Mouse (Mus musculus) retina, postnatal 1 day (tissue): ENCODE results near the gene Snx3.

ENCODE experiments used
- DNase-seq: peaks from one replicate; pipeline ENCODE4 v3.0.0-alpha.2; 2012

Gene Snx3

DNA sequence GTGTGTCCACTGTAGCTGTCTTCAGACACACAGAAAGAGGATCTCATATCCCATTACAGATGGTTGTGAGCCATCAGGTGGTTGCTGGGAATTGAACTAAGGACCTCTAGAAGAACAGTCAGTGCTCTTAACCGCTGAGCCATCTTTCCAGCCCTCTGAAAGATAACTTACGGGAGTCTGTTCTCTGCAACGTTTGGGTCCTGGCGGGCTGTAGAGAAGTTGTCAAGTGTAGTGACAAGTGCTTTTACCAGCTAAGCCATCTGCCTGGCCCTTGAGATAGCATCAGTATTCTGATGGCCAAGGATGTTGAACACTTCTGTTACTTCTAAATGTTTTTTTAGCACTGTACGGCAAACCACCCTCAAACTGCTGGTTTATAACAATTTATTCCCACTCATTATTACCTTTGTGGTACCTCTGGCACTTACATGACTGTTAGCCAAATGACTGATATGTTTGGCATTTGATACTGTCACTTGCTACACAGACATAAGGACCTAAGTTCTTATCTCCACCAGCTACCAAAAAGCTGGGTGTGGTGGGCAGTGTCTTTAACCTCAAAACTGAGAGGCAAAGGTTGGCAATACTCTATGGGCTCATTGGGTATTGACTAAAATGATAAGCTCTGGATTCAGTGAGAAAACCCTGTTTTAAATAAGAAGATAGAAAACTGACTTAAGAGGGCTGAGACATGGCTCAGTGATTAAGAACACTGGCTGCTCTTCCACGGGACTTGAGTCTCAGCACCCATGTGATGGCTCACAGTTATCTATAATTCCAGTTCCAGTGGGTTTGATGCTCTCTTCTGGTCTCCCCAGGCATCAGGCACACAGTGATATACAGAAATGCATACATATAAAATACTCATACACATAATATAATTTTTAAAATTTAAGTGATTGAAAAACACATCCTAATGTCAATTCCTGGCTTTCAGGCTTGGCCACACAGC lies 9.6 kb downstream of the Snx3 start:
- DNase-seq: no peak

DNA sequence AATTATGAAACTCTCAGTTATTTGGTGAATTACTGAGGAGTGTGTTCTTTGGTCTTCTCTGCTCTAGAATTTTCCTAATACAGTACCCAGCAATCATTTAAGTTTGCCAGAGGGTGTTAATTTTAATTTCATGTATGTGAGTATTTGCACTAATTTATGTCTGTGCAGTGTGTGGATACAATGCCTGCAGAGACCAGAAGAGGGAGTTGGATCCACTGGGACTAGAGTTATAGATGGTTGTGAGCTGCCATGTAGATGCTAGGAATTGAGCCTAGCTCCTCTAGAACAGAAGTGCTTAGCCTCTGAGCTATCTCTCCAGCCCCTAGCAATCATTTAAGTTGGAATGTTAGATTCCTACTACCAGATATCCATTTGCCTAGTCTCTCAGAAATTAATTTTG lies 12.3 kb downstream of the Snx3 start:
- DNase-seq: no peak

DNA sequence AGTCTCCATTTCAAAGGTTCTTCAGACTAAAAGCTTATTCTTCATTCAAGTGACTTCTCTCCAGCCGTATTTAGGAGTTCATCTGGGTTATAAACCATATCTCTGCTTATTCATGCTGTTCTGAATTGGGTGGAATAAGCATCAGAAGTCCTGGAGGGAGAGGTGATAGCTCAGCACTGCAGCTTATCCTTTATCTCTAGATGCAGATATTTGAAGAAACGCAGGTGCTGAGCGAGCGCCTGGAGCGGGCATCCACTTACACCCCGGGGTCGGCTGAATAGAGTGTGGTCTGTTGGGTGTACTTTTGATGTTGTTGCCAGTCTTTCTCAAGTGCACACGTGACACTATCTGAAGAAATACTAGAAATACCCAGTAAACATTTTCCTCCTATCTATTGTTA lies 16.5 kb downstream of the Snx3 start:
- DNase-seq: no peak

DNA sequence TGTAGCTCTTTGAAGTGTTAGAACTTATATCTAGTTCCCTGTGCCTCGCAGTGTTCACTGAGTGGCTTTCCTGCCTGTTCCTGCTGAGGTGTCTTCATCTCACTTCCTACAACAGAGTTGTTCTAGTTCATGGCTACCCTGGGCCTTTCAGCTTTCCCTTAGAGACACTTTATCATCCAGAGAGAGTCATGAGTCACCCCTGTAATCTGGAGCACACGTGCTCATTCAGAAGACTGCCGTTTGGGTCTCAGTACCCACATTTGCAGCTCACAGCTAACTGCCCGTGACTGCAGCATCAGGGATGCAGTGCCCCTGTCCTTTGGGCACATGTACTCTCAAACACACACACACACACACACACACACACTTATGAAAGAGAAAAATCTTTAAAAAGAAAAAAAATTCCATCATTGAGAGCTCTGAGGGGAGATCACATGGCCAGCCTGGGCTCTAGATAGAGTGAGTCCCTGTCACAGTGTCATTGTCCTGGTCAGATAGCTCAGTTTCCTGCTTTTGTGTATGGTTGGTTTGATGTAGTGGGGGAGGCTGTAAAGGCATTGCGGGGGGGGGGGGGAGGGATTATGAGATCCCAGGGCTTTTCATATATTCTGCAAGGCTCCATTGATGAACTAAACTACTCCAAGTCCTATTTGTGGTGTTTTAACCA lies 19.6 kb downstream of the Snx3 start:
- DNase-seq: no peak

DNA sequence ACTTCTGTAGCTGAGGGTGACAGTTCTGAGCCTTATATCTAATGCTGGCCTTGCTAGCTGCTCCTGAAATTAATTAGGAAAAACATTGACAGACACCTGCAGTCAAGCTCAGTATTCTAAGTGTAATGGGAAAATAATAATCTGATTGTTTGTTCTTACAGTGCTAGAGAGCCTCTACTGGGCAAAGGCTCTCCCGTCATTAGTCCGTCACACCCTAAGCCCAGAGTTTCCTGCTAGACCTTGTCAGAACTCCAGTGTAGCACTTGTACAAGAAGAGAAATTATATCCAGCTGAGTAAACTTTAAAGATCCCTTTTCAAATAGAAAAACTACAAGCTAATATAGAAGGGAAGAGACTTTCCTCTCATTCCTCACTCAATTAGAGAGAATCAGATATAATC lies 21.1 kb downstream of the Snx3 start:
- no peak for DNase-seq

DNA sequence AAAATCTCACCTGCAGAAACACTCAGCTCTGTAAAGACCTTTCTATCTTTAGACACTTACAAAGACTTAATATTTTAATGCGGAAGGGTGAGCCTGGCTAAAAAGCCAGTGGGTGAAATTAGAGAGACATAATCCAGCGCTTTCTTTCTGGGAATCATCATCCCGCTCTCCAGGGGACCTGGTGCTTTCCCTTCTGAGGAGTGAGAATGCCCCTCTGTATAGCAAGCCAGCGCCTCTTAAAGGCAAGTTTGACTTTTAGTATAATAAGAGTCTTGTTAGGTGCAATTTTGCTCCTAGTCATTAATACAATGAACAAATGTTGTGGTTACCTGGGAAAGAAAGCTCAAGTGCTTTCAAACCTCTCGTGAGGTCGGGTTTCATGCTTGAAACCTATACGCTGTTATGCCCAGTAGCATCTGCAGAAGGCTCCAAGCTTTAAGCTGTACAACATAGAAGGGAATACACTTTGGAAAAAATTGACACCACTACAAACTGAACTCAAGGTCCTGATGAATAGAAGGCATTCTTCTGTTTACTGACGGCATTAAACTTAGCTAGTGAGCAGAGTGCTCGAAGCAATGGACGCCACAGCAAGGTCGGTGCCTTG lies 21.8 kb downstream of the Snx3 start:
- DNase-seq: no peak

DNA sequence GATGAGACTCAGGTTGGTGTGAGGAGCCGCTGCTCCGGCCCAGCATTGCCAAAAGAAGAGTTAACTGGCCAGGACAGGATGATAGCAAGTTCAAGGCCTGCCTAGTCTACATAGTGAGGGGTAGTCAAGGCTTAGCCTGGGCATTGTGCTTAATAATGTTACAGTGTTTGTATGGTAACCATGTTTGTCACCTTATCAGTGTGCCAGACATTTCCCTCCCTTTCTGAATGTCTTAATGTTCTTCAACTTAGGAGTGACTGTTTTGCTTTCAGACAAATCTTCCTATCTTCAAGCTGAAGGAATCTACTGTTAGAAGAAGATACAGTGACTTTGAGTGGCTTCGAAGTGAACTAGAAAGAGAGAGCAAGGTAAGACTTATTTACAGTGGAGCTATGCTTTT lies 23.9 kb downstream of the Snx3 start:
- DNase-seq: no peak

DNA sequence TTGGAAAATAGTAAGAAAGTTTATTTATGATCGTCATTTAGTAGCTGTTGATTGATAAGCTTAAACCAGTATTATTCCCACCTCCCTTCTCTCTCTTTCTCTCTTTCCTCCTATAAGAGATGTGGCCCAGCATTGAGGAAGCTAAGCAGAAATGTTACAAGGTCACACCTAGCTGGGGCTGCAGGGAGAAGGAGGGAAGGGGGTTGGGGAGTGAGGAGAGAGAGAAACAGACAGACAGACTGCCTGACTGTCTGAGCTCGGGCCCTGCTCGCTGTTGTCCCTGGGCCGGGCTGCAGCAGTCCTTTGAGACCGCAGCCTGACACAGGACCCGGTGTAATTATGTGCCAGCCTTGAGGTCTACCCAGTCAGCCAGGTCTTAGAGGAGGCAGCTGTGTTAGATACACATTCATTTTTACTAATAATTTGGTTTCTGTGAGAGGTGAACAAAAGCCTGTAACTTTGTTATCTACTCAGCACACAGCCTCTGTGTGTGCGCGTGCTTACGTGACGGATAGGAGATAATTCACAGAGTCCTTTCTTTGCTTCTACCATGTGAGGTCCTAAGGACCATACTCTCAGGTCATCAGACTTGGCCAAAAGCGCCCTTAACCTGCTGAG lies 32.1 kb downstream of the Snx3 start:
- DNase-seq: no peak

DNA sequence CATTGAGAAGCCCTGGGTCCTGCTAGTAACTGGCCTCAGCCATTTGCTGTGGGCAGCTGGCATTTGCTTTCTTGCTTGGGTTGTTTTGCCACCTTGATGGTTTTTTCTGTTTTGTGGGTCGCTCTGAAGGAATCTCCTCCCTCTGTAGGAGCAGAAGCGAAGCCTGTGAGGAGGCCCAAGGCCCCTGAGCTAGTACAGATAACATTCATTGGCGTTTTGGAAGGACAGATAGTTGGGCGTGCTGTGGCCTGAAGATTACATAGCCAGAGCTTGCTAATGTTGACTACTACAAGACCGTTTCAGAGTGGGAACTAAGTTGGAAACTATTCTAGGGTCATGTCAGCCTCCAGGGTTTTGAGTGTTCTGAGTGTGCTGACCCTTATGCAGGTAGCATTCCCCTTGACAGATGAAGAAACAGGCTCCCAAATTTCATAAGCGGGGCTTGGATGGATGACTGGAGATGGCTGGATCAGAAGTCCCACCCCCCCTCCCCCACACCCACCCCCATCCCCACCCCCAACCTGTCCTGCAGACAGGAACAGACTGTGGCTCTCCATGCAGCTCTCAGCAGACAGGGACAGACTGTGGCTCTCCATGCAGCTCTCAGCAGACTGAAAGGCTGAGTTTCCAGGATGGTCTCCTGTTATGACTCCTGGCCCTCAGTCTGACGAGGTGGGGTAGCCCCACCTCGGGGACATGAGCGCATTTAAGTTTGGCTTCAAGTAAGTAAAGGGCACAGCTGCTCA lies 35.9 kb downstream of the Snx3 start:
- DNase-seq: no peak

DNA sequence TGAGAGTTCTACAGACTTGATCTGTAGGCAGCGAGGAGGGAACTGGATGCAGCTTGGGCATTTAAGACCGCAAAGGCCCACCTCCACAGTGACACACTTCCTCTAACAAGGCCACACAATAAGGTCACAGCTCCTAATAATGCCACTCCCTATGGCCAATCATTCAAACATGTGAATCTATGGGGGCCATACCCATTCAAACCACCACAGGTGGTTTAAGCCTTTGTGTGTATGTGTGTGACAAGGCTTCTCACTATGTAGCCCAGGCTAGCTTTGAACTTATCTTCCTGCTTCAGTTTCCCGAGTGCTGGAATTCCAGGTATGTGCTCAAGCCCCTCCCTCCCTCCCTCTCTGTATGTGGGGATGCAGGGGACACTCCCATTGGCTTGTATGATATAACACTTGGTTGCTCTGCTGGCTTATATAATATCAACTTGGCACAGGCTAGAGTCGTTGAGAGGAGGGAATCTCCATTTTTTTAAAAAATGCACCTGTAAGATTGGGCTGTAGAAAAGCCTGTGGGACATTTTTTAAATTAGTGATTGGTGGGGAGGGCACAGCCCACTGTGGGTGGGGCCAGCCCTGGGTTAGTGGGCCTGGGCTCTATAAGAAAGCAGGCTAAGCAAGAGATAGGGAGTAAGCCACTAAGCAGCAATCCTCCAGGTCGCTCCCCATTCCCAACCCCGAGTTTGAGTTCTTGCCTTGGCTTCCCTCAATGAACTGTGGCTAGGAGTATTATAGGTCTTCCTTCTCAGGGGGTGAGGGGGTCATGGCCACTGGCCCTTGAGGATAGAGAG lies 44.1 kb downstream of the Snx3 start:
- no peak for DNase-seq

DNA sequence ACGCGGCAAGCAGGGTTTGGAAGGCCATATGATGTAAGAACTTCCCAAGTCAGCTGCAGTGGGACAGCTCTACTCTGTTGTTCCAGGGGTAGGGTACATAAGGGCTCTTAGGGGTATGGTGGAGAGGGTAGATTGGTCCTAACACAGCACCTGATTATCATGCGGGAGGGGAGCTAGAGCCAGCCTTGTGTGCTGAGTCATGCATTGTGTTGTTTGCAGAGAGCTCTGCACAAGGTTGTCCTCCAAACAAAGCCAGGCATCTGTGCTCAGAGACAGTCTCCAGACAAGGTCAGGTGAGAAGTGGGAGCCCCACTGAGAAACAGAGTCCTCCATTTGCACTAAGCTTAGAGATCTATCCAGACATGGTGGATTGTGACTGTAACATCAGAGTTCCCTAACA lies 44.7 kb downstream of the Snx3 start:
- DNase-seq: no peak

DNA sequence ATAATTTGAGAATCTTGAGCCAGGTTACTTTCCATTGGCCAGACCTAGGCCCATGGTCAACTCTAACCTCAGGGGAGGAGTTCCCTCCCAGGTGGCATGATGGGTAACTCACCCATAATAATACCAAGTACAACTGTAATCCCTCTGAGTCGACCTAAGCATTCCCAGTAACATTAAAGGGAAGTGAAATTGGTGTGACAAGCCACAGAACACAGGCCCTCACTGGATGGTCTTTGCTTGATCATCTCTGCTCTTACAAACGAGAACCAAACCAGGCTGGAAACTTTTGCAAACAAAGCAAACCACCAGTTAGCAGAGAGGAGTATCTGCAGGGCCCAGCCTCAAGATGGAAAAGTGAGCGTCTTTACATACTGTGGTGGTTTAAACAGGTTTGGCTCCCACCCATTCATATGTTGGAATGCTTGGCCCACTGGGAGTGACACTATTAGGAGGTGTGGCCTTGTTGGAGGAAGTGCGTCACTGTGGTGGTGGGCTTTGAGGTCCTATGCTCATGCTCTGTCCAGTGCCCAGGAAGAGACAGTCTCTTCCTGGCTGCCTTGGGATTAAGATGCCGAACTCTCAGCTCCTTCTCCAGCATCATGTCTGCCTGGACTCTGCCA lies 57.9 kb downstream of the Snx3 start:
- no peak for DNase-seq

DNA sequence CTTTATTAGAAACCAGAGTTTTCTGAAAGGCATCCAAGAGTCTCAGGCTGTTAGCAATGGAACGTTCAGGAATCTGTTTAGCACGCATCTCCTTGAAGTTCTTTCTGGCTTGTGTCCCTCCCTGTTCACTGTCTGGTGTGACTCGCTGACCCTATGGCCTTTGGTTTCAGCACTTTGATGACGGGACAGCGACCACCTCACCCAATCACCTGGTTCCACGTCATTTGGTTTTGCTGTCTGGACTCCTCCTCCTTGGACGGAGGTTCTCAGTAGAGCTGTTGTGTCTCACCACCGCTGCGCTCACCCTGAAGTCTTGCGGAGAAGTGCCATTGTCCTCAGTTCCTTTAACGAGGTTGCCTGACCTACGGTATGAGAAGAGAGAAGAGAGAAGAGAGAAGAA lies 60.4 kb downstream of the Snx3 start:
- no peak for DNase-seq

DNA sequence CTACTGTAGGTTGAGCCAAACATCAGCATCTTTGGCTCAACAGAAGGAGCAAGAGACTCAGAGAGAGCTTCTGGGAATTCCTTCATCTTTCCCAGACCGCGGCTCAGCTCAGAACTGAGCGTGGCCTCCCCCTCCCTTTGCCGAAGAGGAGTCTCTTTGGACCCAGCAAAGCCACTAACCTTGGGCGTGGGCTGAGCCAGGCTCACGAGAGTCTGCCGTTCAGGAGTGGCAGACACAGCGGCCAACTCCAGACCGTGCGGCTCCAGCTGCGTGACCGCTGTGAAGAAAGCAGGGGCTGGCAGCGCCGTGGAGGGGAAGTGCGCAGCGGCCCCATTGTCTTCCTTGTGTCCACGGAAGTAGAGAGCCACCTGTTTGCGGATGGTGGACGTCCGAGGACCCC lies 70.7 kb downstream of the Snx3 start:
- peak; percentile 57 for DNase-seq

DNA sequence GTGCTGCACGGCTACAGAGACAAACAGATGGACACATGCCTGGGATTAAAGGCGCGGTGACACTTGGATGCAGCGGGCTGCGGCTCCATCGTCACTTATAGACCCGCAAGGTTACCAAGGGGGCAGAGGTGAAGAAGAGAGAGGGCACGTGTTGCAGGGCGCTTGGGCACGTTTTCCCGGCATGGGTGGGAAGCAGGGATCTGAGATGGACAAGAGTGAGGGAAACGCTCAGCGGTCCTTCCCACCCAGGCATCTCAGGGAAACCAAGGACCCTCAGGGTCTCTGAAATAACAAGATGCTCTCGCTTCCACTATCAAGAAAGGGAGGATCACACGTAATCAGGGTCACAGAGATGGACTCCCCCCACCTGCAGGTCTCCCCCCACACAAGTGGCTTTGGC lies 71.1 kb downstream of the Snx3 start:
- no peak for DNase-seq

DNA sequence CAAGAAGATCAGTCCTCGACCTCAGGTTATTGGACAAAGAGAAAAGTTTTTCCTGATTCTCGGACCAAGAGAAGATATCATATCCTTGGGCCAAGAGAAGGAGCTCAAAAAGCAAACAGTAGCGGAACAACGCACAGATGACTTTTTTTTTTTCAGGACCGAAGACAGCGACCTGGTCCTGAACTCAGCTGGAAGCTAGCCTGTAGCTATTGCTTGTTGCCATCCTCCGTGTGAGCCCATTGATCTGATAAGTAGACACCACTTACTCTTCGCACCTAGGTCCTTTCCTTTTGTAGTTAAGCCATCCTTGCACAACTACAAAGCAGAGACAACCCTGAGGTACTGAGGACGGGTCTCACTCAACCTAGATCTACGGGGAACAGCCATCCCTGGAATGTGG lies 72.8 kb downstream of the Snx3 start:
- no peak for DNase-seq

DNA sequence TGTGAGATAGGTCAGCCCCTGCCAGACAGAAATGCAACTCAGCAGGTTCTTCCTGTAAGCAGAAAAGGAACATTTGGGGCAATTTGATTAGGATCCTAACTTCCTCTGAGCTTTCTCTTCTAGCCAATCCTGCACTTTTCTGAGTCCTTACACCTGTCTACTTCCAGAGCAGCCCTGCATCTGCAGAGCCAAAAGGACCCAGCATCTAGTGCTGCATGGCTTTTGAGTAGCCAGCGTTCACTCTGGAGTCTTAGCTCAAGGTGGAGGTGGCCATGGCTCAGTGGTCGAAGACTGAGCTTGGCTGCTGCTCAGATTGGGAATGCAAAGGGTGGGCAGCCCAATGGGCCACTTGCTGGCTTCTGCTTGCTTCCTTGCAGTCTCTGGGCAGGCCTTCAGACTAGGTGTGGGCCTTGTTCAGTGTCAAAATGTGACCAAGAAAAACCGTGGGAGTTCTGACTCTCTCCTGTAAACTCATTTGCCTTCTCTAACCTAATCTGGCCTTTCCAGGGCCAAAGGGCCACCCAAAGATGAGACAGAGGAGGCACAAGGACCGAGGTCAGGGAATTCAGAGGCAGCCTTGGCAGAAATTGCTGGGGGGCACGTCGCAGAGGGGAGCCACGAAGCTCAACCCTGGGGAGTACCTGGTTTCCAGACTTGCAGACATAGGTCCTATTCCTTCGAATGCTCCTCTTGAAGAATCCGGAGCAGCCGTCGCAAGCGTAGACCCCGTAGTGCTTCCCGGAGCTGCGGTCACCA lies 75.9 kb downstream of the Snx3 start:
- DNase-seq: no peak

DNA sequence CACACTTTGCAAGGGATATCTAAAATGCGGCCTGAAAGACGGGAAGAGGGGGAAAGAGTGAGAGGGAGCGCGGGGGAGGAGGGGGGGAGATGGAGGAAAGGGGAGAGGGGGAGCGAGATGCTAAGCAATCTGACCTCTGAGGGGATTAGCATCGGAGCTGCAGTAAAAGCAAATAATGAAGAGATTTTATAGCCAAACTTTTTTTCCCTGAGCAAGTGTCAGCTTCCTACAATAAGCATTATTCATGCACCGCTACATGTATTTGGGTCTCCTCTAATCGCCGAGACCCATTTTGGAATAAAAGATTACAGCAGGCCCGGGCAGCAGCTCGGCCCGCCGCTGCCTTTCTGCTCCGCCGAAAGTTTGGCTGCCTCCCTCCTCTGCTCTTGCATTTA lies 76.4 kb downstream of the Snx3 start:
- DNase-seq: no peak

DNA sequence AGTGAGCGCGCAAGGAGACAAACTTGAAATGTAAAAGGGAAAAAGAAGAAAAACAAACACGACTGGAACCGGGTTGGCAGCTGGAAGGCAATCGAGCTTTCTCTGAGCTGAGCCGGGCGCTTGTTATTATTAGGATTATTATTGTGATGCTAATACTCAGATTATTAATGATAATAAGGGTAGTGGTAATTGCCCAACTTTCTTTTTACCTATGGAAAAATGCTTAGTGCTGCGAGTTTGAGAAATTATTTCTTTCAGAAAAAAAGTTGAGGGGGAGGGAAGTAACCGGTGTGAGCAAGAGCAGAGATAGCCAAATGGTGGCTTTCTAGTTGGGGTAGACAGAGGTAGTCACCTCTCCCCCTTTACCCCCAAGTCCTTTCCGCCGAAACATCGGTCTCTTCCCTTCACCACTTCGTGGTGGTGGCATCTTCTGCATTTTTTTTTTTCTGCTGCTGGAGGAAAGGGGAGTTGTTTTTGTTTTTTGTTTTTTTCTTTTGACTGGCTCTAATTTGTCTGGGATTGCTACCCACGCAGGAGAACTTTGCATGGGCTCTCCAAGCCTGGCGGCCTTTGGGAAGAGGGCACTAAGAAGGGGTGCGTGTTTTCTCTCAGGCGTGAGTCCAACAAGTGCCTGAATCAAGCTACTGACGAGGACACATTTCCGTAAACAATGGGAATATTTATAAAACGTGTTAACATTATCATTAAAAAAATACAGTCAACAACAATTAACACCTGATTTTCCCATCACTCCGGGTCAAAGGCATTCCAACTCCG lies 77.1 kb downstream of the Snx3 start:
- DNase-seq: no peak
